Mouse (Mus musculus): ENCODE measurements around the gene Auts2. TPM values are rescaled to one million over a fixed set of nuclear protein-coding genes. Genes with fewer than 3 reads are reported as not detected.

The Auts2 gene
- polyA plus RNA-seq, 1 experiment from 2014 or later: 30.4 TPM

DNA sequence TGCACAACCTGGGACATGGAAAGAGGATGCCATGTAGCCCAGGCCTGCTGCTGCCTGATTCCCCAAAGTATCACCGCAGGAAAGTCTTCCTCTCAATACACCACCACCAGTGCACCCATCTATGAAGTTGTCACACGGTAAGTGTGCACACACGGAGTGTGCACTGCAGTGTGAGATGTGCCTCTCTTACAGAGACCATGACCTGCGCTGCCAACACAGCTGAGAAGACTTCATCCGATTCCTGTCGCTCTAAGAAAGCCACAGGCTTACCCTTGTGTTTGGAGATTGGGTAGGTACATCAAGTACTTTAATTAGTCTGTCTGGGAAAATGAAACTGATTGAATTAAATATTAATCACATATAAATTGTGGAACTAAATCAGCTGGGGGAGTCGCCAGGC is 878.5 kb downstream of the Auts2 start:
- Histone ChIP-seq H3K4me2 (ENCODE audit: low read length) (no peak overlapping the region), H3K36me3 (ENCODE audit: control insufficient read depth, insufficient read depth, low read length) (no peaks in the 10 kb centered on the region), H3K9me3 (ENCODE audit: control insufficient read depth, low read length) (no peaks in the 10 kb centered on the region), H3K27ac (ENCODE audit: low read depth) (no peak overlapping the region), H3K4me3 (ENCODE audit: low read depth, low read length) (no peak overlapping the region), H3K9ac (ENCODE audit: low read length) (no peak overlapping the region), H3K4me1 (replicated peaks; ENCODE audit: control insufficient read depth, insufficient read depth, low read length) (no peaks in the 10 kb centered on the region), H3K27me3 (replicated peaks; ENCODE audit: control insufficient read depth, insufficient read depth, low read length) (no peaks in the 10 kb centered on the region)
- 88% methylated on average over 7 of the region's 7 CpGs for WGBS
- ATAC-seq (replicated peaks; ENCODE audit: low FRiP score, low TSS enrichment, low read depth) (no peak), DNase-seq (ENCODE audit: low spot score) (no peak)

DNA sequence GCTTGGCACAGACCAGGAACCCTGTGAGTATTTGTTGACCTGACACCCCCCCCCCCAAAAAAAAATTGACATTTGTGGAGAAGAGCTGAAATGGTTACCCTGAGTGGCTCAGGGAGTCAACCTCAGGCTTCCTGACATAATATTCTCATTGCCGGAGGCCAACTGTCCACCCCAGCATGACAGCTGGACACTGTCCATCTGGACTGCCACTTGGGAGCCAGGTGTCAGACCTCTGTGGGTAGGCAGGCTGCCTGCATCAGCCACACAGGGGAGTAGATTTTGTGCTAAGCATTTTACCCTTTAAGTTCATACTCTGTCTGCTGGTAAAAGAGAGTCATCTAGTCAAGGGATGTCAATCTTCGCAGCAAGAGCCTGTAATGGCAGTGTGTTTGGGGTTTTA is 880.5 kb downstream of the Auts2 start:
- H3K27me3 ChIP-seq (replicated peaks; ENCODE audit: control insufficient read depth, insufficient read depth, low read length): no peaks in the 10 kb centered on the region
- ATAC-seq (replicated peaks; ENCODE audit: low FRiP score, low TSS enrichment, low read depth) (no peak), DNase-seq (ENCODE audit: low spot score) (no peak)
- H3K36me3 ChIP-seq (ENCODE audit: control insufficient read depth, insufficient read depth, low read length): no peaks in the 10 kb centered on the region
- H3K27ac ChIP-seq (ENCODE audit: low read depth): no peak overlapping the region
- H3K4me3 ChIP-seq (ENCODE audit: low read depth, low read length): no peak overlapping the region
- H3K4me2 ChIP-seq (ENCODE audit: low read length): no peak overlapping the region
- H3K9me3 ChIP-seq (ENCODE audit: control insufficient read depth, low read length): no peaks in the 10 kb centered on the region
- H3K4me1 ChIP-seq (replicated peaks; ENCODE audit: control insufficient read depth, insufficient read depth, low read length): no peaks in the 10 kb centered on the region
- H3K9ac ChIP-seq (ENCODE audit: low read length): no peak overlapping the region
- WGBS: 85% methylated on average over 2 of the region's 2 CpGs

DNA sequence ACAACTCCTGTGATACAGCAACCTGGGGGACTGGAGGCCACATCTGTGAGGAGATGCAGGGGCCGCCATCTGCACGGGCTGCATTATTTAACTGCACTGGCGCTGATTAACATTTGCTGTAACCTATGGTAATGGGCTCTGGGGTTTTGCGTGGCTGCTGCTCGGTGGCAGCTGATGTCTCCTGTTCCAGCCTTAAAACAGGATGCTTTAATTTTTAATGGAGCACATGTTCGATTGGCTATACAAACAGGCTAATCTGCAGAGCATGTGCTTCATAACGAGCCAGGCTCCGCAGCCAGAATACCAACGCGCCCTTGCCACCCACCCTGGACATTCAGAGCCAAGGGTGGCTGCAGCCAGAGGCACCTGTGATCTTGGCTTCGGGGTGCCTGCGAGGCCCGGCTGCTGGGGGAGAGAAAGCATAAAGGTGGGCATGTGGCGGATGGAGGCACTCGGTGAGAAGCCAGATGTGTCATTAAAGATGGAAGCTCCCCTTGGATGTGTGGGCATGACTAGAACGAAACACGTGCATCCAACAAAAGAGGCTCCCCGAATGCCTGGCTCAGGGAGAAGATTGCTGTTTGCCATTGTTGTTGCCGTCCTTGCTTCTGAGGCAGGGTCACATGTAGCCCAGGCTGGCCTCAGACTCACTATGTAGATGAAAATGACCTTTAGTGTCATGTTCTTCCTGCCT is 884.2 kb downstream of the Auts2 start:
- no peaks in the 10 kb centered on the region for H3K4me1 ChIP-seq (replicated peaks; ENCODE audit: control insufficient read depth, insufficient read depth, low read length)
- no peak overlapping the region for H3K9ac ChIP-seq (ENCODE audit: low read length)
- H3K9me3 ChIP-seq (ENCODE audit: control insufficient read depth, low read length): no peaks in the 10 kb centered on the region
- H3K4me3 ChIP-seq (ENCODE audit: low read depth, low read length): no peak overlapping the region
- DNase-seq (ENCODE audit: low spot score): no peak
- no peak overlapping the region for H3K27ac ChIP-seq (ENCODE audit: low read depth)
- no peak overlapping the region for H3K4me2 ChIP-seq (ENCODE audit: low read length)
- WGBS: 91% methylated on average over 19 of the region's 19 CpGs
- ATAC-seq (replicated peaks; ENCODE audit: low FRiP score, low TSS enrichment, low read depth): no peak
- no peaks in the 10 kb centered on the region for H3K36me3 ChIP-seq (ENCODE audit: control insufficient read depth, insufficient read depth, low read length)
- H3K27me3 ChIP-seq (replicated peaks; ENCODE audit: control insufficient read depth, insufficient read depth, low read length): no peaks in the 10 kb centered on the region

DNA sequence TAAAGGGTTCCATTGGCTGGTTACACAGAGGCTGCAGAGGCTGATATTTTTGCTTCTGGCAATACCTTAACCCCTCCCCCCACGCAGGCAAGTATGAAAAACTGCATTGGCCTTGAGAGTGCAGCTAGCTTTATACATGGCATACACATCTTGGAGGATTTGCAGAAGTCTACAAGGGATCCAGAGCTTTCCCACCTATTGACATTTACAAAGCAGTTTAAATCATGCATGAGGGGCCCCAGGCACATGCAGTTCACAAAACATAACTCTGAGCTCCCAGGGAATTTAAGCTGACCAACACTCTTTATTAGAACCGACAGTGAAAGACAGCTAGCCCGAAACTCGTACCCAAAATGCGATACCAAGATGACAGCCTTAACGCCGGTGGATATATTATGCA is 888.9 kb downstream of the Auts2 start:
- whole genome bisulfite sequencing: 65% methylated on average over 7 of the region's 7 CpGs
- H3K27me3 ChIP-seq (replicated peaks; ENCODE audit: control insufficient read depth, insufficient read depth, low read length): no peaks in the 10 kb centered on the region
- H3K4me1 ChIP-seq (replicated peaks; ENCODE audit: control insufficient read depth, insufficient read depth, low read length): no peaks in the 10 kb centered on the region
- H3K4me2 ChIP-seq (ENCODE audit: low read length): no peak overlapping the region
- no peaks in the 10 kb centered on the region for H3K36me3 ChIP-seq (ENCODE audit: control insufficient read depth, insufficient read depth, low read length)
- no peaks in the 10 kb centered on the region for H3K9me3 ChIP-seq (ENCODE audit: control insufficient read depth, low read length)
- ATAC-seq (replicated peaks; ENCODE audit: low FRiP score, low TSS enrichment, low read depth) (no peak), DNase-seq (ENCODE audit: low spot score) (no peak)
- no peak overlapping the region for H3K27ac ChIP-seq (ENCODE audit: low read depth)
- H3K9ac ChIP-seq (ENCODE audit: low read length): no peak overlapping the region
- no peak overlapping the region for H3K4me3 ChIP-seq (ENCODE audit: low read depth, low read length)

DNA sequence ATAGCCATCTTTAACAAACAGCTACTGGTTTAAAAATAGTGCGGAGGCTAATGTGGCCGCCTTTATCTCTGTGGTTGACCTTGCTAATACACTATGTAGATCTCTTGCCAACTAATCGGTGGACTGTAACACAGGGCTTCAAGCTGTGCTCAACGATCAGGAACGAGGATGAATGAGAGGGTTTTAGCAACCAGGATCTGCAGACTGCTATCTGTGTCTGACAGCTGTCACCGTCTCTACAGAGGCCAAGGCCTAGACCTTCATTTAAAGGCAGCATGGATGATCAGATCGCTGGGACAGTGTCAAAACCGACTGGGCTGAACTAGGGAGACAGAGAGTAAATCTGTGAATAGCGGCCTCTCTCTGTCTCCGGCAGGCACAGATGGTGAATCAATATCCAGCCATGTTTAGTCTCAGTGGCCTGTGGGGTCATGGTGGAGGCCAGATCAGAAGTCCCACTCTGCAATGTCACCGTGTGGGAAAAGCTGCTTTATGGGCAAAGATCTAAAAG is 892.7 kb downstream of the Auts2 start:
- H3K9me3 ChIP-seq (ENCODE audit: control insufficient read depth, low read length): no peaks in the 10 kb centered on the region
- no peak overlapping the region for H3K4me3 ChIP-seq (ENCODE audit: low read depth, low read length)
- no peak for DNase-seq (ENCODE audit: low spot score)
- no peak overlapping the region for H3K9ac ChIP-seq (ENCODE audit: low read length)
- 57% methylated on average over 11 of the region's 11 CpGs for WGBS
- no peaks in the 10 kb centered on the region for H3K36me3 ChIP-seq (ENCODE audit: control insufficient read depth, insufficient read depth, low read length)
- no peaks in the 10 kb centered on the region for H3K27me3 ChIP-seq (replicated peaks; ENCODE audit: control insufficient read depth, insufficient read depth, low read length)
- peaks cover 5% of the 10 kb centered on the region; the same call in 1 of the 2 replicates for H3K4me1 ChIP-seq (replicated peaks; ENCODE audit: control insufficient read depth, insufficient read depth, low read length)
- ATAC-seq (replicated peaks; ENCODE audit: low FRiP score, low TSS enrichment, low read depth): no peak
- no peak overlapping the region for H3K4me2 ChIP-seq (ENCODE audit: low read length)
- H3K27ac ChIP-seq (ENCODE audit: low read depth): no peak overlapping the region

DNA sequence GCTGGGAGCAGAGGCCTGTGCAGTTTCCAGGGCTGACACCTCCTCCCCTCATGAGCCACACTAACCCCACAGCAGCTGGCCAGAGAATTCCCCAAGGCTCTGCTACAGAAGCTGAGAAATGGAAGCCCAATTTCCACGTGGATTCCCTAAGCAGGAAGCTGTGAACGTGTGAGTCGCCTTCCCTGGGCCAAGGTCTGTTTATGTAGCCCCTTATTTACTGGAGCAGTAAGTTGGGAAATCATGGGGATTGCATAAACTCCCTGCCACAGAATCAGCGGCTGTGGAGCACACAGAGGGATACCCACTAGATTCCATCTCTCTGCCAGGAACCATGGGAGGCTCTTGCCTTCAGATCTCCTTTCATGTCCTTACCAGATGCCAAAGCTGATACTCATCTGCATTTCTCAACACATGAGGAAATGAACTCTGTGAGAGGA is 895.4 kb downstream of the Auts2 start:
- Histone ChIP-seq H3K4me3 (ENCODE audit: low read depth, low read length) (no peak overlapping the region), H3K27me3 (replicated peaks; ENCODE audit: control insufficient read depth, insufficient read depth, low read length) (no peaks in the 10 kb centered on the region), H3K9ac (ENCODE audit: low read length) (no peak overlapping the region), H3K36me3 (ENCODE audit: control insufficient read depth, insufficient read depth, low read length) (no peaks in the 10 kb centered on the region), H3K9me3 (ENCODE audit: control insufficient read depth, low read length) (no peaks in the 10 kb centered on the region), H3K4me2 (ENCODE audit: low read length) (no peak overlapping the region), H3K27ac (ENCODE audit: low read depth) (no peak overlapping the region), H3K4me1 (replicated peaks; ENCODE audit: control insufficient read depth, insufficient read depth, low read length) (peaks cover 5% of the 10 kb centered on the region; the same call in 1 of the 2 replicates)
- DNase-seq (ENCODE audit: low spot score) (no peak), ATAC-seq (replicated peaks; ENCODE audit: low FRiP score, low TSS enrichment, low read depth) (no peak)
- WGBS: 9% methylated on average over 4 of the region's 4 CpGs

DNA sequence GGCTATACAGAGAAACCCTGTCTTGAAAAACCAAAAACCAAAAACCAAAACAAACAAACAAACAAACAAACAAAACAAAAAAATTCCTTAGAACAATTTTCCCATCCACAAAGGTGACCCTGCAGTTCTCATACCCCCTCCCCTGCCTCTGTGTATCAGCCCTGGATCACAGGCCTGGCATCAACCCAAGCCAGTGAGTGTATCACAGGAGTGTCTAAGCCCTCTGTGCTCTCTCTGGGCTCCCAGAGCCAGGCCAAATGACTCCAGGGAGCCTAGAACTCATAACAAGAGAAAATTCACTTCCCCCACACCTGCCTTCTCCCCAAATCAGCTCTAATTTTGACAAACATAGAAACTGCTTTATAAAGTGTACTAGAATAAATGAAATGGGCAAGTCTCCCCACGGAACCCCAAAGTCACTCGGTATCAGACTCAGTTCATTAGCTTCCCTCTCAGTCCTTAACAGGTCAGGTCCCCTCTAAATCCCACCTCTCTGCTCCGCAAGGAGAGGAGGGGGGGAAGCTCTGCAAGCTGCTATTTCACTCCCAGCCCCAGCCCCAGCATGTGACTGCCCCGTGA is 896.0 kb downstream of the Auts2 start:
- ATAC-seq (replicated peaks; ENCODE audit: low FRiP score, low TSS enrichment, low read depth) (no peak), DNase-seq (ENCODE audit: low spot score) (no peak)
- Histone ChIP-seq H3K9ac (ENCODE audit: low read length) (no peak overlapping the region), H3K4me2 (ENCODE audit: low read length) (no peak overlapping the region), H3K4me1 (replicated peaks; ENCODE audit: control insufficient read depth, insufficient read depth, low read length) (peaks cover 5% of the 10 kb centered on the region; the same call in 1 of the 2 replicates), H3K36me3 (ENCODE audit: control insufficient read depth, insufficient read depth, low read length) (no peaks in the 10 kb centered on the region), H3K4me3 (ENCODE audit: low read depth, low read length) (no peak overlapping the region), H3K9me3 (ENCODE audit: control insufficient read depth, low read length) (no peaks in the 10 kb centered on the region), H3K27me3 (replicated peaks; ENCODE audit: control insufficient read depth, insufficient read depth, low read length) (no peaks in the 10 kb centered on the region), H3K27ac (ENCODE audit: low read depth) (no peak overlapping the region)
- whole genome bisulfite sequencing: 48% methylated on average over 4 of the region's 4 CpGs

DNA sequence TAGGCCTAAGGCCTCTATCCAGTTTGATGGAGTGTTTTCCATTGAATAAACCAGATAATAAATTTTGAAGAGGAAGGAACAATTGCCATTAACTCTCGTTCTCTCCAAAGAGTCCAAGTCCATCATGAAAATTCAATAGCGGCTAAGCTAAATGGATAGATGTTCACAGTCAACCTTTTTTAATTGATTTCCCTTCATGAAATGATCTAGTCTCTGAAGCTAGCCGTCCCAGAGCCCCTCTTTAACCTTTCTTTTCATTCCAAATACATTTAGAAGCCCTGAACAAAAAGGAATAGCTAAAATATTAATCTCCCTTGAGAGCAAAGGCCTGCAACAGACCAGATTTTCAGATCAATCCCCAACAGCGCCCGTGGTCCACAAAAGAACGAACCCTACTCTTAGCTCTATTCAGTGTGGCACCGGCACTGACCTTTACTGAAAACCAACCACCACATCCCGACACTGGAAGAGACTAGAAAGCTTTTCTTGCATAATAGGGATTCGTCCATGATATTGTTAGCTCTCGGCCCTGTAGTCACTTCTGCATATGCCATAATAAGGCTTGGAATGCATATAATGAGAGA is 896.9 kb downstream of the Auts2 start:
- Histone ChIP-seq H3K4me2 (ENCODE audit: low read length) (no peak overlapping the region), H3K27ac (ENCODE audit: low read depth) (no peak overlapping the region), H3K9me3 (ENCODE audit: control insufficient read depth, low read length) (no peaks in the 10 kb centered on the region), H3K4me3 (ENCODE audit: low read depth, low read length) (no peak overlapping the region), H3K27me3 (replicated peaks; ENCODE audit: control insufficient read depth, insufficient read depth, low read length) (no peaks in the 10 kb centered on the region), H3K36me3 (ENCODE audit: control insufficient read depth, insufficient read depth, low read length) (no peaks in the 10 kb centered on the region), H3K4me1 (replicated peaks; ENCODE audit: control insufficient read depth, insufficient read depth, low read length) (peaks cover 5% of the 10 kb centered on the region; the same call in 1 of the 2 replicates), H3K9ac (ENCODE audit: low read length) (no peak overlapping the region)
- DNase-seq (ENCODE audit: low spot score): no peak
- ATAC-seq (replicated peaks; ENCODE audit: low FRiP score, low TSS enrichment, low read depth): no peak
- 83% methylated on average over 10 of the region's 10 CpGs for WGBS
